Comparison of ENCODE assay signal across 31 mouse cellular contexts in genomic region chr5:139327634-139328020, GRCm38 (mm10). TPM values are rescaled to one million over a fixed set of nuclear protein-coding genes. Genes with fewer than 3 reads are reported as not detected.
DNase-seq lines count a peak whose midpoint lies in the region; ATAC-seq and TF ChIP-seq lines count a peak whose summit lies in the region.
"Had no signal": no experiment of that assay in that cellular context is flagged by ENCODE, and none has a peak within 500 bp of the region (broad histone marks: within the 10 kb centered on the region; RNA-seq: fewer than 3 reads in every experiment).

No protein-coding gene starts in this region.

- no peak for ATAC-seq in embryonic facial prominence, embryonic 12.5 days (ENCODE audit: insufficient number of reproducible peaks, insufficient read depth, low FRiP score, low TSS enrichment)
- no peak for ATAC-seq in liver, embryonic 15.5 days (ENCODE audit: insufficient read depth)
- peak; percentile 26 for ATAC-seq in megakaryocyte progenitor cell, adult 5-6 weeks (replicated peaks; ENCODE audit: poor library complexity)
- no peak for ATAC-seq in CD4-positive, CD25-positive, alpha-beta regulatory T cell, adult 4 months
- ATAC-seq: forebrain, embryonic 16.5 days; hindbrain, postnatal 0 days; Patski had no signal

- H3K36me3 ChIP-seq in embryonic facial prominence, embryonic 12.5 days, result no peaks in the 10 kb centered on the region
- no peaks in the 10 kb centered on the region for H3K36me3 ChIP-seq in embryonic facial prominence, embryonic 10.5 days (replicated peaks)
- peaks cover 0 to 4% of the 10 kb centered on the region in 2 experiments; a peak in 2 of 4 replicates for H3K36me3 ChIP-seq in MEL (ENCODE audit: control insufficient read depth in 1 of 2, insufficient read depth in 2 of 2, low read length in 2 of 2)
- H3K36me3 ChIP-seq in liver, embryonic 15.5 days (replicated peaks), result no peaks in the 10 kb centered on the region
- H3K36me3 ChIP-seq: forebrain, embryonic 10.5 days; heart, embryonic 13.5 days; midbrain, embryonic 12.5 days; neural tube, embryonic 12.5 days had no signal

- H3K9me3 ChIP-seq in embryonic facial prominence, embryonic 12.5 days, result no peaks in the 10 kb centered on the region
- H3K9me3 ChIP-seq in embryonic facial prominence, embryonic 10.5 days, result no peaks in the 10 kb centered on the region
- H3K9me3 ChIP-seq in MEL (replicated peaks; ENCODE audit: insufficient read depth, low read length), result no peaks in the 10 kb centered on the region
- no peaks in the 10 kb centered on the region for H3K9me3 ChIP-seq in liver, embryonic 15.5 days (replicated peaks)
- H3K9me3 ChIP-seq: forebrain, embryonic 10.5 days; heart, embryonic 13.5 days; midbrain, embryonic 12.5 days; neural tube, embryonic 12.5 days had no signal

- 73% methylated on average over 7 of the region's 7 CpGs for WGBS in embryonic facial prominence, embryonic 12.5 days
- WGBS in embryonic facial prominence, embryonic 10.5 days, result 71% methylated on average over 7 of the region's 7 CpGs
- 17% methylated on average over 7 of the region's 7 CpGs for WGBS in liver, embryonic 15.5 days (ENCODE audit: insufficient replicate concordance)

- H3K4me3 ChIP-seq in embryonic facial prominence, embryonic 12.5 days, result no peak overlapping the region
- no peak overlapping the region for H3K4me3 ChIP-seq in embryonic facial prominence, embryonic 10.5 days
- no peak overlapping the region for H3K4me3 ChIP-seq in MEL (ENCODE audit: control insufficient read depth in 1 of 2, insufficient read depth in 1 of 2, low read depth in 2 of 2, low read length in 2 of 2)
- no peak overlapping the region for H3K4me3 ChIP-seq in liver, embryonic 15.5 days (replicated peaks)
- H3K4me3 ChIP-seq: forebrain, embryonic 10.5 days; heart, embryonic 13.5 days; left cerebral cortex, adult 2 months; midbrain, embryonic 12.5 days; neural tube, embryonic 12.5 days had no signal

- 0 out of 2 replicates have a peak overlapping the region, but pooled peaks have one; percentile 15 for H3K9ac ChIP-seq in embryonic facial prominence, embryonic 12.5 days
- H3K9ac ChIP-seq in MEL (ENCODE audit: control insufficient read depth, low read depth, low read length, poor library complexity, severe bottlenecking), result peak overlapping the region; percentile 43
- H3K9ac ChIP-seq in liver, embryonic 15.5 days, result no peak overlapping the region
- H3K9ac ChIP-seq: heart, embryonic 13.5 days; midbrain, embryonic 12.5 days; neural tube, embryonic 12.5 days had no signal

- peaks cover 44% of the 10 kb centered on the region for H3K27me3 ChIP-seq in embryonic facial prominence, embryonic 12.5 days
- peaks cover 52% of the 10 kb centered on the region for H3K27me3 ChIP-seq in embryonic facial prominence, embryonic 10.5 days (replicated peaks; ENCODE audit: low read depth, poor library complexity, severe bottlenecking)
- no peaks in the 10 kb centered on the region for H3K27me3 ChIP-seq in MEL (ENCODE audit: control insufficient read depth in 1 of 2, insufficient read depth in 2 of 2, low read length in 2 of 2)
- peaks cover 39% of the 10 kb centered on the region for H3K27me3 ChIP-seq in liver, embryonic 15.5 days
- H3K27me3 ChIP-seq: Patski had no signal

- TF ChIP-seq RAD21 in MEL (IDR thresholded peaks at IDR 0.05; ENCODE audit: low read depth, low read length), result no peak

- peaks cover 6% of the 10 kb centered on the region; the same call in 1 of the 2 replicates for H3K4me1 ChIP-seq in embryonic facial prominence, embryonic 12.5 days
- peaks cover 27% of the 10 kb centered on the region for H3K4me1 ChIP-seq in embryonic facial prominence, embryonic 10.5 days
- H3K4me1 ChIP-seq in MEL (ENCODE audit: control insufficient read depth in 1 of 2, insufficient read depth in 2 of 2, low read length in 2 of 2), result peaks cover 3 to 27% of the 10 kb centered on the region in 2 experiments; a peak in 3 of 4 replicates
- H3K4me1 ChIP-seq in liver, embryonic 15.5 days (replicated peaks), result peaks cover 51% of the 10 kb centered on the region

- no peak overlapping the region for H3K4me2 ChIP-seq in embryonic facial prominence, embryonic 12.5 days (replicated peaks)
- H3K4me2 ChIP-seq in liver, embryonic 15.5 days, result no peak overlapping the region
- H3K4me2 ChIP-seq: heart, embryonic 13.5 days; midbrain, embryonic 12.5 days; neural tube, embryonic 12.5 days had no signal

- no peak for DNase-seq in embryonic facial prominence, embryonic 10.5 days (ENCODE audit: low spot score)
- no peak for DNase-seq in MEL (ENCODE audit: low read depth, low spot score)
- DNase-seq in frontal cortex, postnatal 36 days (ENCODE audit: low spot score in 2 of 2), result no peak
- DNase-seq: cerebellum, adult 2 months; gastrocnemius, postnatal 14 days; heart, adult 18-20 months; heart, postnatal 14 days; kidney, adult 11 months; kidney, postnatal 4 days; lung, adult 2 months; right cerebral cortex, postnatal 25 days; spleen, adult 18-20 months; thymus, postnatal 36 days had no signal

- no peak for TF ChIP-seq CTCF in MEL (IDR thresholded peaks at IDR 0.05 in 2 of 3, conservative IDR thresholded peaks at IDR 0.05 in 1 of 3; ENCODE audit: control insufficient read depth in 1 of 3, insufficient read depth in 1 of 3, low read depth in 2 of 3, low read length in 3 of 3, poor library complexity in 1 of 3, severe bottlenecking in 1 of 3)

- no peak for TF ChIP-seq EP300 in MEL (IDR thresholded peaks at IDR 0.05; ENCODE audit: low read depth in 1 of 2, low read length in 2 of 2)

- peaks cover 12% of the 10 kb centered on the region for H3K79me2 ChIP-seq in MEL (ENCODE audit: control insufficient read depth, insufficient read depth, low read length, poor library complexity)

- TF ChIP-seq POLR2A in MEL (IDR thresholded peaks at IDR 0.05; ENCODE audit: control insufficient read depth in 1 of 2, insufficient read depth in 1 of 2, low read depth in 1 of 2, low read length in 2 of 2, poor library complexity in 1 of 2), result no peak

- no peak overlapping the region for H3K27ac ChIP-seq in embryonic facial prominence, embryonic 12.5 days
- H3K27ac ChIP-seq in embryonic facial prominence, embryonic 10.5 days (replicated peaks), result no peak overlapping the region
- peak overlapping the region; percentile 24; the same call in 1 of the 2 replicates for H3K27ac ChIP-seq in MEL (ENCODE audit: control insufficient read depth, low read depth, low read length)
- H3K27ac ChIP-seq in liver, embryonic 15.5 days (replicated peaks), result peak overlapping the region; percentile 64; the same call in 1 of the 2 replicates
- H3K27ac ChIP-seq: forebrain, embryonic 10.5 days; heart, embryonic 13.5 days; hindbrain, postnatal 0 days; left cerebral cortex, adult 2 months; midbrain, embryonic 12.5 days; neural tube, embryonic 12.5 days had no signal

RNA-seq across cellular contexts. Expression of gene Adap1, which starts 2.2 kb away (rescaled TPM):
- polyA plus RNA-seq in embryonic facial prominence, embryonic 12.5 days (2016; fragmentation: Nextera tagmentation; extraction: Ambion mirVana), result 2.4 and 3.0 TPM in 2 replicates
- 0.51 and 0.54 TPM in 2 replicates for polyA plus RNA-seq in embryonic facial prominence, embryonic 10.5 days (2016; fragmentation: Nextera tagmentation; extraction: Ambion mirVana)
- 38.3 and 52.9 TPM in 2 replicates for total RNA-seq in MEL (2012; rRNA removed)
- 10 to 100 TPM in 1 of 2 experiments, not detected in 1; 59.8 TPM for polyA plus RNA-seq in MEL (2012; ENCODE audit: insufficient read depth in 1 of 2, insufficient read length in 2 of 2, low read depth in 1 of 2, low replicate concordance in 2 of 2, missing spikeins in 1 of 2)
- polyA plus RNA-seq in liver, embryonic 15.5 days (2015; fragmentation: Nextera tagmentation; extraction: Ambion mirVana), result 4.3 and 5.2 TPM in 2 replicates
- 23.8 and 27.4 TPM in 2 replicates for total RNA-seq in megakaryocyte progenitor cell, adult 5-6 weeks (2015)
- 29.9 and 47.0 TPM in 2 replicates for total RNA-seq in megakaryocyte progenitor cell, adult 5-6 weeks (2017)
- polyA plus RNA-seq in CD4-positive, CD25-positive, alpha-beta regulatory T cell, adult 4 months (2017; shearing (Covaris generic)), result 1 to 10 TPM; 4.8 to 6.0 TPM

RNA-seq across cellular contexts. Expression of gene Cox19, which starts 23.6 kb away (rescaled TPM):
- polyA plus RNA-seq in embryonic facial prominence, embryonic 12.5 days (2016; fragmentation: Nextera tagmentation; extraction: Ambion mirVana), result 110 and 112 TPM in 2 replicates
- 116 and 122 TPM in 2 replicates for polyA plus RNA-seq in embryonic facial prominence, embryonic 10.5 days (2016; fragmentation: Nextera tagmentation; extraction: Ambion mirVana)
- 49.1 and 53.0 TPM in 2 replicates for total RNA-seq in MEL (2012; rRNA removed)
- 10 to 100 TPM in 1 of 2 experiments, not detected in 1; 73.2 TPM for polyA plus RNA-seq in MEL (2012; ENCODE audit: insufficient read depth in 1 of 2, insufficient read length in 2 of 2, low read depth in 1 of 2, low replicate concordance in 2 of 2, missing spikeins in 1 of 2)
- 44.3 and 49.3 TPM in 2 replicates for polyA plus RNA-seq in liver, embryonic 15.5 days (2015; fragmentation: Nextera tagmentation; extraction: Ambion mirVana)
- total RNA-seq in megakaryocyte progenitor cell, adult 5-6 weeks (2015), result 30.3 and 32.1 TPM in 2 replicates
- total RNA-seq in megakaryocyte progenitor cell, adult 5-6 weeks (2017), result 27.1 and 29.3 TPM in 2 replicates
- polyA plus RNA-seq in CD4-positive, CD25-positive, alpha-beta regulatory T cell, adult 4 months (2017; shearing (Covaris generic)), result 10 to 100 TPM; 49.9 to 52.2 TPM

RNA-seq across cellular contexts. Expression of gene Cyp2w1, which starts 24.8 kb away (rescaled TPM):
- polyA plus RNA-seq in embryonic facial prominence, embryonic 12.5 days (2016; fragmentation: Nextera tagmentation; extraction: Ambion mirVana), result 2.6 and 4.1 TPM in 2 replicates
- polyA plus RNA-seq in embryonic facial prominence, embryonic 10.5 days (2016; fragmentation: Nextera tagmentation; extraction: Ambion mirVana), result not detected in 2 replicates
- not detected in 2 replicates for total RNA-seq in MEL (2012; rRNA removed)
- polyA plus RNA-seq in MEL (2012; ENCODE audit: insufficient read depth in 1 of 2, insufficient read length in 2 of 2, low read depth in 1 of 2, low replicate concordance in 2 of 2, missing spikeins in 1 of 2), result not detected
- polyA plus RNA-seq in liver, embryonic 15.5 days (2015; fragmentation: Nextera tagmentation; extraction: Ambion mirVana), result not detected in 2 replicates
- not detected in 2 replicates for total RNA-seq in megakaryocyte progenitor cell, adult 5-6 weeks (2015)
- total RNA-seq in megakaryocyte progenitor cell, adult 5-6 weeks (2017), result not detected in 2 replicates
- not detected for polyA plus RNA-seq in CD4-positive, CD25-positive, alpha-beta regulatory T cell, adult 4 months (2017; shearing (Covaris generic))
- total RNA-seq: adrenal gland, adult 18-20 months; adrenal gland, postnatal 36 days; ES-E14; gastrocnemius, postnatal 14 days; heart, adult 18-20 months; heart, postnatal 14 days; hindbrain, postnatal 0 days; left cerebral cortex, adult 2 months; left cerebral cortex, postnatal 36 days had no signal
- polyA plus RNA-seq: cerebellum, adult 2 months; forebrain, embryonic 10.5 days; forebrain, embryonic 16.5 days; heart, embryonic 13.5 days; hindbrain, embryonic 11.5 days; hindbrain, postnatal 0 days; kidney, embryonic 16.5 days; neural tube, embryonic 12.5 days; Patski had no signal

RNA-seq across cellular contexts. Expression of gene Gpr146, which starts 49.9 kb away (rescaled TPM):
- 1.7 and 1.9 TPM in 2 replicates for polyA plus RNA-seq in embryonic facial prominence, embryonic 12.5 days (2016; fragmentation: Nextera tagmentation; extraction: Ambion mirVana)
- polyA plus RNA-seq in embryonic facial prominence, embryonic 10.5 days (2016; fragmentation: Nextera tagmentation; extraction: Ambion mirVana), result 1.7 and 2.5 TPM in 2 replicates
- total RNA-seq in MEL (2012; rRNA removed), result 0.92 and 2.1 TPM in 2 replicates
- 1 to 10 TPM in 1 of 2 experiments, not detected in 1; 4.5 TPM for polyA plus RNA-seq in MEL (2012; ENCODE audit: insufficient read depth in 1 of 2, insufficient read length in 2 of 2, low read depth in 1 of 2, low replicate concordance in 2 of 2, missing spikeins in 1 of 2)
- polyA plus RNA-seq in liver, embryonic 15.5 days (2015; fragmentation: Nextera tagmentation; extraction: Ambion mirVana), result 25.0 and 26.4 TPM in 2 replicates
- 6.0 and 6.3 TPM in 2 replicates for total RNA-seq in megakaryocyte progenitor cell, adult 5-6 weeks (2015)
- total RNA-seq in megakaryocyte progenitor cell, adult 5-6 weeks (2017), result 5.7 and 6.7 TPM in 2 replicates
- 10 to 100 TPM in 1 of 2 experiments, 1 to 10 TPM in 1; 8.1 to 11.3 TPM for polyA plus RNA-seq in CD4-positive, CD25-positive, alpha-beta regulatory T cell, adult 4 months (2017; shearing (Covaris generic))

Comparison
In these comparisons a context has a peak if more than half of its experiments do, and no peak if none do; other contexts are left out.
1. H3K27ac ChIP-seq: peak in MEL (single experiment) and liver, embryonic 15.5 days (single experiment); none in embryonic facial prominence, embryonic 12.5 days (single experiment) and embryonic facial prominence, embryonic 10.5 days (single experiment).